Mouse (Mus musculus) left cerebral cortex, adult 9 months (tissue): Measurements from ENCODE around the gene Uts2r.

Experiments used
- DNase-seq, 2 experiments: peaks; one replicate each; pipeline ENCODE4 v3.0.0; 2022; ENCODE audit warnings: low spot score in 2 of 2

Uts2r gene

DNA sequence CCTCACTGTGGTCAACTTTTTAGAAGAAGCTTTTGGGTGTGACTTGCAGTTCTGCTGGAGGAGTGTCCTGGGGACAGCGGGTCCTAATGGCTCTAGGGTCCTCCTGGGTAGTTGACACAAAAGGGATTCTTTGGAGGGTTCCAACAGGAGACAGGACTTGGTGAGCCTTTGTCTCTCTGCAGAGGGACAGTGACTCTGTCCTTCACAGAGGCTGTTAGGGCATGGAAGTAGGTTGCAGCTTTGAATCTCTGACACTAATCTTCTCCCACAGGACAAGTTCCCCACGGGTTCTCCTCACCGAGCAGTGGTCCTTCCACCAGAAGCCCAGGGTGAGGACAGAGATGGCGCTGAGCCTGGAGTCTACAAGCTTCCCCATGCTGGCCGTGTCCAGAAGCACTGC is at the start of gene Uts2r:
Uts2r (plus strand) TSS at position 301 of the 400 bp plus-strand sequence.
- DNase-seq: no peak

DNA sequence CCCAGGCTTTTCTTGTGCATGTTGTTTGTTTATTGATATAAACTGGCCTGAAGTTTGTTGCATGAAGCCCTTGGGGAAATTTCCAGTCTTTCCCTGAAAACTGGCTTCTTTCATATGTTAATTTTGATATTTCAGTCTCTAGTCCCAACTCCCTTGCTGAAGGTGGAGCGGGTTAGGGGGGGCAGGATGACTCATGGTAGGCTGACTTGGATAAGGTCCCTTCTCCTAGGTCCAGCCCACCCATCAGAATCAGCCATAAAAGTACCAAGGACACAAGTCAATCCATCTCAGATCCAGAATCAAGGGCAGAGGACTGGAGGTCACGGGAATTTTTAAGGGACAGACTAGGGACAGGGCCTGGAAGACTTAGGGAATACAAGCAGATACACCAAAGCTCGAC is 49.0 kb upstream of the Uts2r start:
- no peak for DNase-seq

DNA sequence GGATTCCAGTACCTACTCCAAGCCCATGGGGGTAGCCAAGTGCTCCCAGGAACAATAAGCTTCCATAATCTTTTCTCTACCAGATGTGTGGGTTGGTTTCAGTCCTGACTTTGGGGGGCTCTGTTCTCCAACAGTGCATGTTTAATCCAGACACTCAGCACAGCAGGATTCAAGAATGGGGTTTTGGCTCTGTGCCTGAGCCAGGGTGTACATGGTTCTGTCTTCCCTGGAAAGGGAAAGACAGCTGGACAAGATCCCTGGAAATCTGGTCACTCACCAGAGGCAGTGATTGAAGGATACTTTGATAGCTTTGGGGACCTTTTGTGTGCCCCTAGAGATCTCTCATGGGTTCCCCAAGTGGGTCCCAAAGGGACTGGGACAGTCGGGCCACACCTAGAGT is 48.5 kb upstream of the Uts2r start:
- no peak for DNase-seq

DNA sequence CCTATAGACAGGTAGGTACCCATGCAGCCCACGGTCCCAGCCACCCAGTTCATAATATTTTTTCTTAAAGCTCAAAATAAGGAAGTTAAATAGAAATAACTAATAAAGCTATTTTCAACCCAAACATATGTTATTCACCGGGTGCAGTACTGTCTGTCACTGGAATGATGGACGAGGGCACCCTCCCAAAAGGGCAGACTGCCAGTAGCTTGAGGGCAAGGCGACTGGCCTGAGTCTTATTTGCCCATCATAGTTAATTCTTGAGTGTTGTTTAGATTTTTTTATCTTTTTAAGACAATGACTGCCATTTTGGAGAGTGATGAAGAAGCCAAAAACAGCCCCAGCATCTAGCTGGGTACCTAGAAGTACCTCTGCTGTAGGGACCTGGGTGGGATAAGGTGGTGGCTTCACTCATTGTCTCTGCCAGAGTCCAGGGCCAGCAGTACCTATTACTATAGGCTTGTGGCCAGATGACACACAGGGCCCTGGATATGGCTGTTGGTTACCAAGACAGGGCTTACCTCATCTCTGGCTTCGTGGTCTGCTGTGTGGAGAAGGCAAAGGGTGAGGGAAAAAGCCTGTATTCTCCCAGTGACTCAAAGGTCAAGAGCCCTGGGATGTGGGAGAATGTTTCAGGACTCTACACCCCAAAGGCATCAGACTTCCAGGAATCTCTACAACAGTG is 47.8 kb upstream of the Uts2r start:
- no peak for DNase-seq

DNA sequence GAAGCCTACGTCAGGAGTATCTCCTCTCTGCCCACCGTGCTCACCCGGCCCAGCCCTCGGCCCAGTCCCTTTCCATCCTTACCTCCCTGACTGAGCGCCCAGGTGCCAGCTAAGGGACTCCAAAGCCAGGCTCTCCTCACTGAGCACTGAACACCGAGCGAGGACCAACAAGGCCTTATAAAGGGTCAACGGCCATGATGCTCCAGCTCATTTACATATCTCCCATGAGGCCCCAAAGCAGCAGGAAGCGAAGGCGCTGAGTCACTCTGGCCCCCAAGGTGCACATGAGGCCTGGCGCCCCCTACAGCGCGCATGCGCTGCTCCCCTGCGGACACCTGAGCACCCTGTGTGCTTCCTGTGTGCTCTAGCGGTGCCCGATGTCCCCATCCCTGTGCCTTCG is 42.0 kb upstream of the Uts2r start:
- DNase-seq: no peak

DNA sequence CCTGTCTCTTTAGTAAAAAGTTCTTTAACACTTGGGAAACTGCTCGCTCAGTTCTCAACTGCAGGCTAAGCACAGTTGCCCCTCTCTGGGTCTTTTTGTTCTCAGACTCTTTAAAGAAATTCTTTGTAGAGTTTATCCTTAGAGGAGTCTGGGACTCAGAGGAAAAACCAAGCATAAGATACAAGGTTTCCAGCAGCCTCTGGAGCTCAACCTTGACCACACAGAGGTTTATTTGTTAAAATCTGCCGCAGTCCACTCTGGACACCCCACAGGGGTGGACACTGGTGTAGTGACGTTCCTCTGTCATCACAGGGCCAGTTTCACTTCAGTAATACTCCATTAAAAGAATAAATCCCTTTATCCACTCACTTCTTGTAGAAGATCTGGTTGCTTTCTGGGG is 41.5 kb upstream of the Uts2r start, which contains the start of gene Tex19.2:
Tex19.2 (minus strand) TSS at position 101 of the 400 bp plus-strand sequence.
- no peak for DNase-seq

DNA sequence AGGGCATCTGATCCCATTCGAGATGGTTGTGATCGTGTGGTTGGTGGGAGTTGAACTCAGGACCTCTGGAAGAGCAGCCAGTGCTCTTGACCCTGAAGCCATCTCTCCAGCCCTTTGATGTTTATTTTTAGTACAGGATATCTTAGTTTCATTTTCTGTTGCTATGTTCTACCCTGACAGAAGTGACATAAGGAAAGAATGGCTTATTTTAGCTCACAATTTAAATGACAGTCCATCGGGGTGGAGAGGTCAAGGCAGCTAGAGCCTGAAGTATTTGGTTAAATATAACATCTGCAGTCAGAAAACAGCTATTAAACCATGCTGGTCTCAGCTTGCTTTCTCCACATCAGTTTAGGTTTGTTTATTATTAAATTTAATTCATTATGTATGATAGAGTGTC is 38.9 kb upstream of the Uts2r start:
- DNase-seq: no peak

DNA sequence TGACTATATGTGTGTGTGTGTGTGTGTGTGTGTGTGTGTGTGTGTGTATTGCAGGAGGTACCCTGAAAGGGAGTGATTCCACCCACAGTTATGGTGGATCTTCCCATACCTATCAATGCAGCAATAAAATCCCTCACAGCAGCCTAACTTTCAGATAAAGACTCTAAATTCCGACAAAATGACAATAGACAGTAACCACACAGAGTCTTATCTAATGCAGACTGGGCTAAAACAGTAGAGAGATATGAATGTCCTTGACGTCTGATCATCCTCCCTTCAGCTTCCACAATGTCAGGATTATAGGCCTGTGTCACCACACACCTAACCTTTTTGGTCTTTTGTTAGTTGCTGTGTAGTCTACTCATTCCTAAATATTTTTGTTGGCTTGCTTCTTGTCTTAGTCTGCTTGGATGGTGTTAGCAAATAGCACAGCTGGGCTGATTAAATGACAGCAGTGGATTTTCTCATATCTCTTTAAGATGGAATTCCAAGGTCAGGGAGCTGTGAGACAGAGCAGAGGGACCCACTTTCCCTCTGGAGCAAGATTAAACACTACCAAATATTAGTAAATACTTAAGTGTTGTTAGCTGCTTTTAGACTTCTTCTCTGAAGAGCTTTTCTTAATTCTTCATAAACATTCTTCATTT is 37.9 kb upstream of the Uts2r start:
- no peak for DNase-seq

DNA sequence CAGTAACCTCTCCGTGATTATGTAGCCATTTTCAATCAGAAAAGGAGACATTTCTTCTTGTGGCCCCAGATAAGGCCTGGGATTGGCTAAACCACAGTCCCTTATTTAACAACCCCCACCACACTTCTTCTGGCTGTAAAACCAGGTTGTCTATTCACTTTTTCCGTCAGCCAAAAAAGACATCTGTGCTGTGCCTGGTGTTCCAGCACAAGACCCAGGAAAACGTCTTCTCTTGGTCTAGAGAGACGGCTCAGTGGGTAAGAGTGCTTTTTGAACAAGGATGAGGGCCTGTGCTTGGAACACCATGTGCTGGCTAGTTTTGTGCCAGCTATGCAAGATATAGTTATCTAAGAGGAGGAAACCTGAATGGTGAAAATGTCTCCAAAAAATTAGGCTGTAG is 36.6 kb upstream of the Uts2r start:
- DNase-seq: peak in 1 of 2 experiments; percentile 12

DNA sequence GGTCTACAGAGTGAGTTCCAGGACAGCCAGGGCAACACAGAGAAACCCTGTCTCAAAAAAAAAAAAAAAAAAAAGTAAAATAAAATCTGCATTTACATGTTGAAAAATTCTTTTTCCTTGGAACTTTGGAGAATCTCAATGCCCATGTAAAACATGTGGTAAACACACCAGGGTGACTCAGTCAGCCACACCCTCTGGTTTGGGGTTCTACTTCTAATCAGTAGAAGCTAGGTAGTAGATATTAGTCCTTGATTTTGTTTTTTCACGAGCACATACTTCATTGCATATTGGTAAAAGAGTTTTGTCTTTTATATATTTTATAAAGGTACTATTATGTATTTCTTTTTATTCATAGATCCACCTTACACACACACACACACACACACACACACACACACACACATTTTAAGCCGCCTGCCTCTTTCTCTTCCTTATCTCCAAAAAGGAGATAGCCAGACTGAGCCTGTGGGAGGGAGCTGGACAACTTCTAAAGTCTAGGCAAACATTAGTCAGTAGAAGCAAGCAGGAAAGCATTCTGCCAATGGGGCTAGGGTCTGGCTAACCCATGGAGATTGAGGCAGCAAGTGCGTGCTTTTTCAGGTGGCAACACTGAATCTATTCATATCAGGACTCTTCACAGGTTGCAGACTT is 34.4 kb upstream of the Uts2r start:
- no peak for DNase-seq

DNA sequence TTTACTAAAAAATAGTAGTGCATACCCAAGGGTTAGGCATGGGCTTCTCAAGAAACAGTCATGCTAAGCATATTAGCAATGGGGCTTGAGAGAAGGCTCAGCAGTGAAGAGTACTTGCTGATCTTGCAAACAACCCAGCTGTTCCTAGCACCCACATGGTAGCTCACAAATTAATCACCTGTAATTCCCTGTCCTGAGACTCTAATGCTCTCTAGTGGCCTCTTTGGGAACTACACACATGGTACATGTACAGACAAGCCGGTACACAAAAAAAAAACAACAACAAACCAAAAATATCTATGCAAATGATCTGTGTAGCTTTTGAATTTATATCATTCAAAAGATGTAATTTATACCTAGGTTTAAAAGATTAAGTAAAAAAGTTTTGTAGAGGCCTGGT is 33.7 kb upstream of the Uts2r start:
- DNase-seq: no peak

DNA sequence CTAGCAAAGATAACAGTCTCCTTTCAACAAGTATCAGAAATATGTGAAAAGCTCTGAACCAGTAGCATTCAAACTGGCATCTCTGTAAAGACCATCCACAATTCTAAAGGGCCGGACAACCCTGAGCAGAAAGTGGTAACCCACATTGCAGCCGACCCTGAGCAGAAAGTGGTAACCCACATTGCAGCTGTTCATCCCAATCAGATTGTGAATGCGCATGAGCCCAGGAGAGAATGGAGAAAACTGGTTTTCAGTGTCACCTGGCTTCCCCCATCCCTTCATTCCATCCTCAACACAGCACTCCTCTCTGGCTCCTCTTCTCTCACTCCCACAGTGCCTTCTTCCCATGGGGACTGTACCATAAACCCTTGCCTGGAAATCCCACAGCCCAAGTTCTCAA is 32.6 kb upstream of the Uts2r start:
- DNase-seq: no peak

DNA sequence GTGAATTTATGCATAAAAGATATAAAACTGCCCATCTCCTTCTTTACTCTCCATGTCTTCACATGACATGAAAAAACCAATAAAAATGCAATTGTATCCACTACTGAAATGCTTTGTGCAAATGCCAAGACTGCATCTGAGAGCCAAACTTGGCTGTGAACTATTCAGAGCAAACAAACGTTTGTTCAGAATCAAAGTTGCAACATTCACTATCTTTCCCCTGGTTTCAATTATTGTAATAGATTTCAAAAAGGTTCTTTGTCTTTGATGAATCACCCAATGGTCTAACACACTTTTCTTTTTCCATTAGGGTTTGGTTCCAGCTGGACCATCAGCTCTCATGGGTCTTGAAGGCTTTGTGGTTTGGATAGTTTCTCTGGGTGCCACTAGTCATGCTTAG is 30.5 kb upstream of the Uts2r start:
- DNase-seq: no peak

DNA sequence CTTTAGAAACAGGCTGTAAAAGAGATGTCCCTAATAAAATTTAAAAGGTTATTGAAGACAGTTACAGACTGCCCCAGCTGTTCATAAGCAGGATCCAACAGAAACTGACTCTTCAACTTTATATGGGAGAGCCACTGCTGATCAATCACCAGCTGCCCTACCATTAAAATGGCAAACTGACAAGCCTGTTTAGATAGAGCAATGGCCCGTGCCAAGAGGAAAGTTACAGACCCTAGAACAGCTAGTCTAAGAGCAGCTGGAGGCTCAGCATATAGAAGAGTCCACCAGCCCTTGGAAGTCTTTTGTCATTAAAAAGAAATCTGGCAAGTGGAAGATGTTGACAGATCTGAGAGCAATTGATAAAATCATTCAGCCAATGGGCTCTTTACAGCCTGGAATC is 25.5 kb upstream of the Uts2r start:
- DNase-seq: no peak

DNA sequence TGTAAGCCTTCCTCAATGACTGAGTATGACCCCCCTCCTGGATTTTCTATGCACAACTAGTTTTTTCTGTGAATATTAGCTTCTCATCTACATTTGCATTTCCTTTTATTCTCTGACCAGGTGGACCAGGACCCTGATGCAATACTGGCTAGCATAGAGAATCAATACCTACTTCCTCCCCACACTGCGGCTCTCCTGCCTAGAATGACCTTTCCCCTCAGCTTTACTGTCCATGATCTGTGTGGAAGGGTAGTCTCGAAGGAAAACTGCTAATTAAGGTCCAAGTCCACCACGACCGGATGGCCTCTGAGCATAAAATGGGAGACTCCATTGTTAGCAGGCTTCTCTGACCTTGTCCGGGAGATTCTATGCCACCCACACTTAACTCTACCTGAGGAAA is 22.4 kb upstream of the Uts2r start:
- no peak for DNase-seq

DNA sequence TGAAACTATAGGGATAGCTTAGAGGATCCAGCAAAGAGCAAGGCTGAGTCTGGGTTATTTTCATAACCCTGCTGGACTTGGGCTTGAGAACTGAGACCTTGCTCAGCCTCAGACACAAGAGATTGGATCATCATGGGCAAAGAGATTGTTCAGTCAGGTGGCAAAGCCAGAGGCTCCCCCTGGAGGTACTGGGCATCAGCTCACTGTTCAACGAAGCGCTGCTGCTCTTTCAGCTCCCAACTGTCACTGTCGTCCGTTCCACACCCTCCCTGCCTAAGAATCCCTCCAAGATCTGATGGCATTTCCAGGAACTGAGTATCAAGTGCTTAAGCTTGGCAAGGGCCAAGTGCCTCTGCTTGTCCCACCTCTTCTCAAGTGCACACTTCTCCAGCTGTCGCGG is 21.3 kb upstream of the Uts2r start:
- DNase-seq: no peak

DNA sequence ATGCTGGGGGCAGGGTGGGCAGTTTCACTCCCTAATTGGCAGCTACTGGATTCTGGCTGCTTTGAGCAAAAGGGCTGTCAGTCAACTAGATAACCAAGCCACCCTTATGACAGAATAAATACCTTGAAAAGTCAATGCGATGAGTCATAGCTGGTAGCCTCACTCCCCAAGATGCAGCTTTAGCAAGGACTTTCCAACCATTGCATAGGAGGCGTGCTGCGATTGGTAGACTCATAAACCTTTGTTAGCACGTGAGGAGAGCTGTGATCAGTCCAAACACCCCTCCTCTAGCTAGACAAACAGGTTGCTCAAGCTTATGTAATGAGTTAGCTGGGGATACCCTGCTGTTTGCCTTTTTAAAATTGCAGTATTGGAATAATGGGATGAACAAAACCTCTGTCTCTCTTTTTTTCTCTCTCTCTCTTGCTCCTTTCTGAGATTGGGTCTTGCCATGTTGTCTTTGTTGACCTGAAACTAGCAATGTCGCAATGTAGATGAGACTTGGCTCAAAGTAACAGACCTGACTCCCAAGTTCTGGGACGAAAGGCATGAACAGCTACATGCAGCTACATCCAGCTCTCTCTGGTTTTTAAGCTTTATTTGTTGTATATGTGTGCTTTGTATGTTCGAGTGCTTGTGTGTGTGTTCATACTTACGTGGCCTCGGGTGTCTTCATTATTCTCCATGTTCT is 16.6 kb upstream of the Uts2r start:
- DNase-seq: no peak

DNA sequence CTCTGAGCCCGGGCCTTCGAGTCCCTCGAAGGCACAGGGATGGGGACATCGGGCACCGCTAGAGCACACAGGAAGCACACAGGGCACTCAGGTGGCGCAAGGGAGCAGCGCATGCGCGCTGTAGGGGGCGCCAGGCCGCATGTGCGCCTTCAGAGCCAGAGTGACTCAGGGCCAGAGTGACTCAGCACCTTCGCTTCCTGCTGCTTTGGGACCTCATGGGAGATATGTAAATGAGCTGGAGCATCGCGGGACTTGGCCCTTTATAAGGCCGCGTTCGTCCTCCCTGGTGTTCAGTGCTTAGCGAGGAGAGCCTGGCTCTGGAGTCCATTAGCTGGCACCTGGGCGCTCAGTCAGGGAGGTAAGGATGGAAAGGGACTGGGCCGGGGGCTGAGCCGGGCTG is 14.2 kb upstream of the Uts2r start, which contains the start of gene Tex19.1:
Tex19.1 (plus strand) TSS at position 279 of the 400 bp plus-strand sequence.
- DNase-seq: no peak

DNA sequence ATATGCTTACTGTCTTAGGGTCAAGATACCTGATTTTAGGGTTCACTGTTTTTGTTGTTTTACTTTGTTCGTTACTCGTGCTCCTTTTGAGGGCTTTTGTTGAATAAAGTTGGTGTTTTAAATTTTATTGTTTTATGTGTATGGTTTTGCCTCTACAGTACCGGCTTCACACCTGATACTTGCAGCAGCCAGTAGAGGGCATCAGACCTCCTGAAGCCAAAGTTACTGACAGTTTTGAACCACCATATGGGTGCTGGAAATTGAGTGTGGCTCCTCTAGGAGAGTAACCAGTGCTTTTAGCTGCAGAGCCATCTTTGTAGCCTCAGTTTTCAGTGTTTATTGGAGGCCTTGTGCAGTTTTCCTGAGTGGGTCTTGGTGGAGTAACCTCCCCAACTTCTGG is 11.9 kb upstream of the Uts2r start:
- DNase-seq: no peak

DNA sequence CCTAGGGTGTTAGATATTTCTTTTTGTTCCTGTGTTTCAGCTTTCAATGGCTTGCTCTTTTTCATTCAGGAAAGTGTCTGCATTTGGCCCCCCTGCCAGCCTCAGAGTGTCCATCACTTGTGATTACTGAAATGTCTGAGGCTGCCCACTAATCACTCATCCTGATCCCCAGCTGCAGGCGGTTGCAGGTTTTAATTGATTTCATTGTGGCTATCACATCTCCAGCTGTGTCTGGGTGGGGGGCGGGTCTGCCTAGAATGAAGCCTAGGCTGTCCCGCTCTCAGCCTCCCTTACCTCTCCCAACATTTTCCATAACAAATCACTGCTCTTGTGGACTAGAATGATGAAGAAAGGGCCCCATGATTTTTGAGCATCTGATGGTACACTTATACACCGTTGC is 5.9 kb upstream of the Uts2r start:
- no peak for DNase-seq

DNA sequence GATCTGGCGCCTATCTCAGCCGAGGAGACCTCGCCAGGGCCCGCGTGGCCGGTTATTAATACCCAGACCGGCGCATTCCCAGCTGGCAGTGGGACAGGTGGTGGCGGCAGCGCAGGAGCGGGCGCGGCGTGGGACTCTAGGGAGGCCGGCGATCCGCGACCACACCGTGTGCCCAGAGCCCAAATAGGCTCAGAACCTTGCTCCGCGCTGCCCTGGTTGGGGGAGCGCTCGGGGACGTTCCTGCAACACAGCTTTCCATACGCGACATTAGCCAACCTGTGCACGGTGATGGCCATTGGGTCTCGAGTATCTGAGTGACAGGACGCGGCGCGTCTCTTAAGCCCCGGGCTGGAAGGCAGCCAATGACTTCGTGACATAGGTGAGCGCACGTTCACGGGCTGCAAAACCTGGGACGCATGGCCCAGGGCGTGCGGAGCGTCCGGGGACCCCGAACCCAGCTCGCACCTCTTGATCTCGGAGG is 3.6 kb upstream of the Uts2r start:
- DNase-seq: no peak

DNA sequence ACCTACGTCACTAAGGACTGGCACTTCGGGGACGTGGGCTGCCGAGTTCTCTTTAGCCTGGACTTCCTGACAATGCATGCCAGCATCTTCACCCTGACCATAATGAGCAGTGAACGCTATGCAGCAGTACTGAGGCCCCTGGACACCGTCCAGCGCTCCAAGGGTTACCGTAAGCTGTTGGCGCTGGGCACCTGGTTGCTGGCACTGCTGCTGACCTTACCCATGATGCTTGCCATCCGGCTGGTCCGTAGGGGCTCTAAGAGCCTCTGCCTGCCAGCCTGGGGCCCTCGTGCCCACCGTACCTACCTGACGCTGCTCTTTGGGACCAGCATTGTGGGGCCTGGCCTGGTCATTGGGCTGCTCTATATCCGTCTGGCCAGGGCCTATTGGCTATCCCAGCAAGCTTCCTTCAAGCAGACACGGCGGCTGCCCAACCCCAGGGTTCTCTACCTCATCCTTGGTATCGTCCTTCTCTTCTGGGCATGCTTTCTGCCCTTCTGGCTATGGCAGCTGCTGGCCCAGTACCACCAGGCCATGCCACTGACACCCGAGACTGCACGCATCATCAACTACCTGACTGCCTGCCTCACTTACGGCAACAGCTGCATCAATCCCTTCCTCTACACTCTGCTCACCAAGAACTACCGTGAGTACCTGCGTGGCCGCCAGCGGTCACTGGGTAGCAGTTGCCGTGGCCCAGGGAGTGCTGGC is 720 bp downstream of the Uts2r start:
- no peak for DNase-seq
